Comparison of ENCODE assay signal across 20 mouse cellular contexts in genomic region chr17:11190306-11190705, GRCm38 (mm10).
DNase-seq lines count a peak whose midpoint lies in the region; ATAC-seq lines count a peak whose summit lies in the region.
"Had no signal": no experiment of that assay in that cellular context is flagged by ENCODE, and none has a peak within 500 bp of the region (broad histone marks: within the 10 kb centered on the region; RNA-seq: fewer than 3 reads in every experiment).

No protein-coding gene starts in this region.

- peak; percentile 14 to 19 for DNase-seq in adrenal gland, postnatal 36 days
- DNase-seq in adrenal gland, postnatal 10 days = no peak
- DNase-seq in cerebellum, adult 9-10 months = peak; percentile 8
- DNase-seq in cerebellum, postnatal 10 days = peak; percentile 39 to 55
- DNase-seq in cerebellum, postnatal 14 days = peak; percentile 33 to 54
- no peak for DNase-seq in gastrocnemius, adult 8-10 months (ENCODE audit: low spot score in 2 of 2)
- DNase-seq: adrenal gland, postnatal 25 days; gastrocnemius, postnatal 14 days; heart, adult 18-20 months; heart, postnatal 10 days; heart, postnatal 4 days; kidney, adult 18-20 months; kidney, adult 9 months had no signal

- ATAC-seq in cerebellum, adult (ENCODE audit: insufficient number of reproducible peaks, low FRiP score, low TSS enrichment) = no peak
- ATAC-seq: CD4-positive, CD25-positive, alpha-beta regulatory T cell, adult 4 months; forebrain, embryonic 13.5 days; forebrain, embryonic 16.5 days; hindbrain, postnatal 0 days; inflammation-experienced regulatory T-cells, adult 6 months; intestine, embryonic 16.5 days had no signal

Comparison
In these comparisons a context has a peak if more than half of its experiments do, and no peak if none do; other contexts are left out.
1. DNase-seq: peak in adrenal gland, postnatal 36 days (2 of 2), cerebellum, adult 9-10 months (single experiment), cerebellum, postnatal 10 days (2 of 2) and cerebellum, postnatal 14 days (2 of 2); none in adrenal gland, postnatal 10 days (single experiment) and gastrocnemius, adult 8-10 months (0 of 2).